Mouse (Mus musculus) layer of hippocampus, postnatal 10 days (tissue): Measurements from ENCODE around the gene Hspa1l. TPM values are rescaled to one million over a fixed set of nuclear protein-coding genes. Genes with fewer than 3 reads are reported as not detected.
"Not testable (repeated sequence)": the region's sequence is repeated elsewhere in the genome, so short reads cannot be mapped to it uniquely, and the experiment has no call there.

Experiments used
- DNase-seq, 2 experiments: peaks; one replicate each; pipeline ENCODE4 v3.0.0; 2021; ENCODE audit warnings: low spot score in 2 of 2
- total RNA-seq, 2 experiments: library from RNA; stranded (reverse); gene quantifications; 2 replicates each; pipeline ENCODE4 v1.2.3; 2021

Gene Hspa1l
- total RNA-seq, 2 experiments from 2014 or later = 0.30 to 0.38 TPM

GRCm38 (mm10) chr17:34950514-34951455 lies 21.7 kb upstream of the Hspa1l start:
- no peak for DNase-seq

- no peak for DNase-seq
Measured at GRCm38 (mm10) chr17:34951636-34952377, 20.7 kb upstream of the Hspa1l start.

GRCm38 (mm10) chr17:34952378-34953040 lies 20.0 kb upstream of the Hspa1l start:
- peak; percentile 83 to 89 for DNase-seq

GRCm38 (mm10) chr17:34953258-34953657 lies 19.2 kb upstream of the Hspa1l start:
- DNase-seq = no peak

GRCm38 (mm10) chr17:34953904-34954303 lies 18.6 kb upstream of the Hspa1l start:
- no peak for DNase-seq

GRCm38 (mm10) chr17:34954831-34955230 lies 17.7 kb upstream of the Hspa1l start:
- no peak for DNase-seq

GRCm38 (mm10) chr17:34955884-34956283 lies 16.6 kb upstream of the Hspa1l start:
- DNase-seq = no peak

- DNase-seq = no peak
Measured at GRCm38 (mm10) chr17:34956340-34956739, 16.2 kb upstream of the Hspa1l start.

- DNase-seq = not testable (repeated sequence)
Measured at GRCm38 (mm10) chr17:34957291-34957690, 15.2 kb upstream of the Hspa1l start.

GRCm38 (mm10) chr17:34957966-34958365 lies 14.5 kb upstream of the Hspa1l start:
- DNase-seq = not testable (repeated sequence)

GRCm38 (mm10) chr17:34958734-34959129 lies 13.8 kb upstream of the Hspa1l start:
- not testable (repeated sequence) for DNase-seq

- DNase-seq = peak; percentile 61 to 73
Measured at GRCm38 (mm10) chr17:34959130-34959778, 13.2 kb upstream of the Hspa1l start, which contains the start of gene Hspa1b. Hspa1b (minus strand) TSS chr17:34959238.

GRCm38 (mm10) chr17:34959881-34960515 lies 12.5 kb upstream of the Hspa1l start:
- no peak for DNase-seq

- DNase-seq = no peak
Measured at GRCm38 (mm10) chr17:34960702-34961493, 11.6 kb upstream of the Hspa1l start.

- no peak for DNase-seq
Measured at GRCm38 (mm10) chr17:34962125-34962524, 10.4 kb upstream of the Hspa1l start.

GRCm38 (mm10) chr17:34962841-34963240 lies 9.7 kb upstream of the Hspa1l start:
- DNase-seq = no peak

GRCm38 (mm10) chr17:34964640-34965049 lies 7.9 kb upstream of the Hspa1l start:
- DNase-seq = no peak

- no peak for DNase-seq
Measured at GRCm38 (mm10) chr17:34965627-34966026, 6.9 kb upstream of the Hspa1l start.

GRCm38 (mm10) chr17:34969822-34970221 lies 2.7 kb upstream of the Hspa1l start, which contains the start of gene Gm20481:
Gm20481 (plus strand) TSS chr17:34969912.
- not testable (repeated sequence) for DNase-seq
